Mouse (Mus musculus) midbrain, postnatal 0 days (tissue): ENCODE measurements at regions not wholly inside any gene's neighbourhood (a gene's known extent, or its start where the extent isn't known, plus 50 kb on each side); places are given as distances from the start of the nearest gene placed in this dataset.

ENCODE experiments used
- ATAC-seq: fragments of 200-750 bp; cut with Nextera tagmentation; 2 replicates; pipeline ENCODE4 v1.8.0; 2017; ENCODE audit warnings: moderate number of reproducible peaks, mild to moderate bottlenecking, moderate TSS enrichment, moderate library complexity; ENCODE audit not compliant: low FRiP score
- DNase-seq: peaks from one replicate; pipeline ENCODE4 v3.0.0-alpha.2; 2015; ENCODE audit warnings: low spot score
- H3K27ac ChIP-seq: fragments of 300-500 bp; sonication (generic); 2 replicates; pipeline ENCODE4 v1.5.1; 2014; ENCODE audit warnings: low read depth, mild to moderate bottlenecking, low read length, mixed read lengths
- H3K27me3 ChIP-seq: fragments of 300-500 bp; sonication (generic); 2 replicates; pipeline ENCODE4 v1.6.1; 2014; ENCODE audit warnings: low read length, control low read depth, mixed read lengths; ENCODE audit not compliant: insufficient read depth
- H3K36me3 ChIP-seq: fragments of 300-500 bp; sonication (generic); 2 replicates; pipeline ENCODE4 v1.6.1; 2014; ENCODE audit warnings: low read length, control low read depth, mixed read lengths; ENCODE audit not compliant: insufficient read depth
- H3K4me1 ChIP-seq: fragments of 300-500 bp; sonication (generic); 2 replicates; pipeline ENCODE4 v1.6.1; 2014; ENCODE audit warnings: mild to moderate bottlenecking, control low read depth, antibody characterized with exemption, low read length, mixed read lengths; ENCODE audit not compliant: insufficient read depth
- H3K4me2 ChIP-seq: fragments of 300-500 bp; sonication (generic); 2 replicates; pipeline ENCODE4 v1.6.1; 2014; ENCODE audit warnings: low read depth, mild to moderate bottlenecking, low read length, mixed read lengths; ENCODE audit not compliant: poor library complexity, severe bottlenecking
- H3K4me3 ChIP-seq: fragments of 300-500 bp; sonication (generic); 2 replicates; pipeline ENCODE4 v1.5.1; 2014; ENCODE audit warnings: low read depth, mild to moderate bottlenecking, low read length, moderate library complexity
- H3K9ac ChIP-seq: fragments of 300-500 bp; sonication (generic); replicated peaks from 2 replicates; pipeline ENCODE4 v1.6.1; 2014; ENCODE audit warnings: mild to moderate bottlenecking, low read length, moderate library complexity, mixed read lengths; ENCODE audit not compliant: poor library complexity, severe bottlenecking
- H3K9me3 ChIP-seq: fragments of 300-500 bp; sonication (generic); 2 replicates; pipeline ENCODE4 v1.6.1; 2016; ENCODE audit warnings: low read length, control low read depth
- CTCF ChIP-seq: IDR thresholded peaks from 2 replicates; pipeline ENCODE4 v1.5.1; 2016; ENCODE audit warnings: antibody characterized with exemption, mild to moderate bottlenecking
- WGBS: fragments of 180-500 bp; shearing (Covaris S2); extraction: QIAGEN DNeasy Blood & Tissue Kit; methylation state at CpG from one replicate; pipeline ENCODE4 v1.1.7; 2014; 5-methylcytosine and 5-hydroxymethylcytosine counted together

GRCm38 (mm10) chr1:108026461-108026860 lies 436.7 kb downstream of the Serpinb8 start:
- no peak for TF ChIP-seq CTCF
- no peak overlapping the region for H3K4me2 ChIP-seq
- ATAC-seq (no peak), DNase-seq (no peak)
- no peaks in the 10 kb centered on the region for H3K9me3 ChIP-seq
- H3K9ac ChIP-seq, result no peak overlapping the region
- no peaks in the 10 kb centered on the region for H3K27me3 ChIP-seq
- H3K36me3 ChIP-seq, result no peaks in the 10 kb centered on the region
- H3K4me1 ChIP-seq, result no peaks in the 10 kb centered on the region
- no peak overlapping the region for H3K27ac ChIP-seq
- H3K4me3 ChIP-seq, result no peak overlapping the region

DNA sequence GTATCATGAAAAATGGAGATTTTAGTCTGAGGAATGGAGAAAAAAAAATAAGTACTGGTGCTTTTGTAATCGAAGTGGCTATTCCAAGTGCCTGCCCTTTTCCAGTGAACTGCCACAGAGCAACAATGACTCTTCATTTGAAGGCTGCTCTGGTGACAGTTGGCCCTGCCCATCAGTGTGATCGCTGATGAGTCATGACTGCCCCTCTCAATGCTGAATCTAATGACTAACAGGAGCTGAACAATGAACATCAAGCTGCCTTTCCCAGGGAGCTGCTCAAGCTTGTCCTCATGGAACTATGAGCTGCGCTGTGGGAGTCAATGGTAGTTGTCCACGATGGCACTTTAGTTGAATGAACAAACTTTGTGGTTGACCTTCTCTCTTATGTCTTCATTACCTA lies 456.4 kb downstream of the Serpinb8 start:
- WGBS, result 57% methylated on average over 4 of the region's 4 CpGs
- Histone ChIP-seq H3K27me3 (no peaks in the 10 kb centered on the region), H3K4me2 (no peak overlapping the region), H3K4me3 (no peak overlapping the region), H3K27ac (no peak overlapping the region), H3K36me3 (no peaks in the 10 kb centered on the region), H3K4me1 (no peaks in the 10 kb centered on the region), H3K9ac (no peak overlapping the region), H3K9me3 (no peaks in the 10 kb centered on the region)
- TF ChIP-seq CTCF, result no peak
- DNase-seq (no peak), ATAC-seq (no peak)

DNA sequence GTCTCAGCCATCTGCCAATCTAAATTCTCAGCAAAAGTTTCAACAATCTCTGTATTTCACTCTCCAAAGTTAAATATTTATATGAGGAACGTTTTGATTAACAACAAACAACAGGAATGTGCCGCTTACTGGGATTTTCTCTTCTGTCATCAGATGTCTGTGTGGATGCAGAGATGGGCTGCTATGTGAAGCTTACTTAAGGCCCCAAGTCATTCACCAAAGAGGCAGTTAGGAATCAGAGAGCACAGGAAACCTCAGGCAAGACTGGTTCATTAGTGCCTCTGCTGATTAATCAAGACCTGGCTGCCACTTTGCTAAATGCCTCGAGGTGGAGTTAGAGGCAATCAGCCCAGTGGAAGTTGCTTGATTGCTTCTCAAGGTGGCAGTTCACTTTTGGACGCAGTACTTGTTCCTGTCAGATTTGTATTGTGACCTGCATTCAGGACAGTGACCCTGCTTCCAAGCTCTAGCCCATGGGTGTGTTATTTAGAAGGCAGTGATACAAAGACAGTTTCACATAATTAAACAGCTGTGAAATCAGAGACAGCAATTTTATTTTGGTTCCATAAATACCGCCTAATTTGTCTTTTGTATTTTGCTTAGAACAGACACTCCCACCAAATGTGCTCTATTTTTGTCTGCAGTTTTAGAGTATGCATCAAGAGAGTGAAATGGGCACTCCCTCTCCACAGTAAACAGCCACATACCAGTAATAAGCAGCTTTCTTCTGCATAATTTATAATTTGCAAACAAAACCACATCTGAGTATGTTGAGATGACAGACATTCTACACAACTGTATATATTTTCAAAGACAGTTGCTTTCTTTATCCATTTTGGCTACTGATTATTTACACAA lies 457.3 kb downstream of the Serpinb8 start:
- H3K27ac ChIP-seq, result no peak overlapping the region
- H3K9ac ChIP-seq, result no peak overlapping the region
- DNase-seq (no peak), ATAC-seq (no peak)
- H3K9me3 ChIP-seq, result no peaks in the 10 kb centered on the region
- H3K27me3 ChIP-seq, result no peaks in the 10 kb centered on the region
- H3K4me1 ChIP-seq, result no peaks in the 10 kb centered on the region
- H3K4me2 ChIP-seq, result no peak overlapping the region
- TF ChIP-seq CTCF, result no peak
- H3K36me3 ChIP-seq, result no peaks in the 10 kb centered on the region
- H3K4me3 ChIP-seq, result no peak overlapping the region
- 69% methylated on average over 5 of the region's 5 CpGs for WGBS

DNA sequence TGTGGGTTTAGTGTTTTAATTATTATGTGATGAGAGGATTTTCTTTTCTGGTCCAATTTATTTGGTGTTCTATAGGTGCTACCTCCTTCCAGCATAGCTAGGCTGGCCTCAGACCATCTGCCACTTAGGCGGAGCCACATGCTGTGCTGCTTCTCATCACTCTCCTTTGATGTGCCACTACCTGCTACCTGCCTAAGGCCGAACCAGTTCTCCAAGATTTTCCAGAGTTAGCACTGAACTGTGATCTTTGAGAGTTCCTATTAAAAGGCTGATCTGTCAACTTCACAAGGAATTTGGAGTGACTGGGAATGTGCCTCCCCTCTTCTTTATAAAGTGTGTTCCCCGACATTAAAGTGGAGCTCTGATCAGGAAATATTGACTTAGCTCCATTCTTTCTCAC lies 504.8 kb downstream of the Serpinb8 start:
- Histone ChIP-seq H3K27ac (no peak overlapping the region), H3K4me1 (no peaks in the 10 kb centered on the region), H3K36me3 (no peaks in the 10 kb centered on the region), H3K27me3 (no peaks in the 10 kb centered on the region), H3K9me3 (no peaks in the 10 kb centered on the region), H3K4me2 (no peak overlapping the region), H3K9ac (no peak overlapping the region), H3K4me3 (no peak overlapping the region)
- no peak for TF ChIP-seq CTCF
- 81% methylated on average over 3 of the region's 3 CpGs for WGBS
- DNase-seq (no peak), ATAC-seq (no peak)

- ATAC-seq, result no peak
- no peak overlapping the region for H3K4me2 ChIP-seq
- no peak overlapping the region for H3K4me3 ChIP-seq
- H3K4me1 ChIP-seq, result no peaks in the 10 kb centered on the region
- no peaks in the 10 kb centered on the region for H3K36me3 ChIP-seq
- DNase-seq, result no peak
- WGBS, result 85% methylated on average over 2 of the region's 2 CpGs
- TF ChIP-seq CTCF, result no peak
- H3K9me3 ChIP-seq, result no peaks in the 10 kb centered on the region
- H3K27ac ChIP-seq, result no peak overlapping the region
- no peaks in the 10 kb centered on the region for H3K27me3 ChIP-seq
- no peak overlapping the region for H3K9ac ChIP-seq
These were observed 512.8 kb downstream of the Serpinb8 start for GRCm38 (mm10) chr1:108102607-108103006.

DNA sequence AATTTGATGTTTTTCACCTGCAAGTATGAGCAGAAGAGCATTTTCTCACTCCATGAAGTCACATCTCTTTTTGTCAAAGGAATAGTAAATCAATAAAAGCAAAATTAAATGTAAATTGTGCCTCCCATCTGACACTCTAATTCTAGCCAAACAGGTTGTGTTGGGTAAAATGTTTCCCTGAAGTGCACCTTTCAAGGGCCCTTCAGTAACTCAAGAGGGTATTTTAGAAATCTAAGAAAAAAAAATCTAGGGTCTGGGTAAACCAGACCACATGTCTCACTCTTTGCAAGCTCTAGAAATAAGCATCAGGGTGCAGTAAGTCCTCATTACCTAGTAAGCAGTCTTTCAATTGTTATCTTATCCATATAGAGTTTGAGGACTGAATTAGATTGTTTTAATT lies 521.2 kb downstream of the Serpinb8 start:
- Histone ChIP-seq H3K36me3 (no peaks in the 10 kb centered on the region), H3K27ac (no peak overlapping the region), H3K9ac (no peak overlapping the region), H3K4me2 (no peak overlapping the region), H3K9me3 (no peaks in the 10 kb centered on the region), H3K4me1 (no peaks in the 10 kb centered on the region), H3K4me3 (no peak overlapping the region), H3K27me3 (no peaks in the 10 kb centered on the region)
- DNase-seq (no peak), ATAC-seq (no peak)
- no peak for TF ChIP-seq CTCF
